Mouse (Mus musculus): ENCODE results near the gene Olfr749. TPM values are rescaled to one million over a fixed set of nuclear protein-coding genes. Genes with fewer than 3 reads are reported as not detected.

Gene Olfr749
- not detected in 2 replicates for total RNA-seq (2014; rRNA removed)
- polyA plus RNA-seq (2015; fragmentation: Nextera tagmentation; extraction: Ambion mirVana) = not detected in 2 replicates

- Histone ChIP-seq H3K36me3 (ENCODE audit: insufficient read depth) (no peaks in the 10 kb centered on the region), H3K9me3 (ENCODE audit: low read length) (no peaks in the 10 kb centered on the region), H3K4me3 (ENCODE audit: low read depth, low read length) (no peak within 1 kb of the TSS), H3K27me3 (ENCODE audit: insufficient read depth, low read length) (no peaks in the 10 kb centered on the region), H3K4me1 (ENCODE audit: insufficient read depth) (no peaks in the 10 kb centered on the region), H3K9ac (no peak within 1 kb of the TSS), H3K4me2 (ENCODE audit: low read depth) (no peak within 1 kb of the TSS), H3K27ac (ENCODE audit: low read depth, low read length) (no peak within 1 kb of the TSS)
- no peak for ATAC-seq
- DNase-seq = no peak
- no peak for TF ChIP-seq CTCF (IDR thresholded peaks at IDR 0.05; ENCODE audit: low read depth)
Measured at GRCm38 (mm10) chr14:50744994-50745393, at the start of gene Olfr749. Gene Olfr749 (minus strand): TSS chr14:50745094.

- DNase-seq = no peak
- no peak overlapping the region for H3K9ac ChIP-seq
- no peaks in the 10 kb centered on the region for H3K4me1 ChIP-seq (ENCODE audit: insufficient read depth)
- H3K4me2 ChIP-seq (ENCODE audit: low read depth) = no peak overlapping the region
- H3K27me3 ChIP-seq (ENCODE audit: insufficient read depth, low read length) = no peaks in the 10 kb centered on the region
- TF ChIP-seq CTCF (IDR thresholded peaks at IDR 0.05; ENCODE audit: low read depth) = peak; percentile 52
- ATAC-seq = no peak
- no peak overlapping the region for H3K4me3 ChIP-seq (ENCODE audit: low read depth, low read length)
- H3K36me3 ChIP-seq (ENCODE audit: insufficient read depth) = no peaks in the 10 kb centered on the region
- no peak overlapping the region for H3K27ac ChIP-seq (ENCODE audit: low read depth, low read length)
- WGBS = 11% methylated on average over 2 of the region's 2 CpGs
- no peaks in the 10 kb centered on the region for H3K9me3 ChIP-seq (ENCODE audit: low read length)
Measured at GRCm38 (mm10) chr14:50788157-50788556, 43.3 kb upstream of the Olfr749 start.

- WGBS = 1% methylated on average over 21 of the region's 21 CpGs
- no peaks in the 10 kb centered on the region for H3K27me3 ChIP-seq (ENCODE audit: insufficient read depth, low read length)
- peak; percentile 95 for DNase-seq
- peak within 1 kb of the TSS; percentile 68 for H3K4me3 ChIP-seq (ENCODE audit: low read depth, low read length)
- peaks cover 18% of the 10 kb centered on the region for H3K36me3 ChIP-seq (ENCODE audit: insufficient read depth)
- ATAC-seq = peak; percentile 99
- H3K9ac ChIP-seq = peak within 1 kb of the TSS; percentile 73
- H3K9me3 ChIP-seq (ENCODE audit: low read length) = no peaks in the 10 kb centered on the region
- TF ChIP-seq CTCF (IDR thresholded peaks at IDR 0.05; ENCODE audit: low read depth) = peak; percentile 94
- H3K4me2 ChIP-seq (ENCODE audit: low read depth) = peak within 1 kb of the TSS; percentile 45
- peak within 1 kb of the TSS; percentile 85 for H3K27ac ChIP-seq (ENCODE audit: low read depth, low read length)
- no peaks in the 10 kb centered on the region for H3K4me1 ChIP-seq (ENCODE audit: insufficient read depth)
Measured at GRCm38 (mm10) chr14:50785251-50785637, 40.4 kb upstream of the Olfr749 start, which contains the start of gene Ttc5. Gene Ttc5 (minus strand): TSS chr14:50785519.

- 19% methylated on average over 16 of the region's 16 CpGs for WGBS
- no peak for TF ChIP-seq CTCF (IDR thresholded peaks at IDR 0.05; ENCODE audit: low read depth)
- DNase-seq (no peak), ATAC-seq (no peak)
- Histone ChIP-seq H3K36me3 (ENCODE audit: insufficient read depth) (peaks cover 19% of the 10 kb centered on the region), H3K27ac (ENCODE audit: low read depth, low read length) (peak overlapping the region; percentile 85), H3K9me3 (ENCODE audit: low read length) (no peaks in the 10 kb centered on the region), H3K4me3 (ENCODE audit: low read depth, low read length) (peak overlapping the region; percentile 68), H3K4me1 (ENCODE audit: insufficient read depth) (no peaks in the 10 kb centered on the region), H3K9ac (peak overlapping the region; percentile 73), H3K4me2 (ENCODE audit: low read depth) (peak overlapping the region; percentile 45), H3K27me3 (ENCODE audit: insufficient read depth, low read length) (no peaks in the 10 kb centered on the region)
Measured at GRCm38 (mm10) chr14:50784391-50785250, 39.7 kb upstream of the Olfr749 start.

GRCm38 (mm10) chr14:50782166-50782565 lies 37.3 kb upstream of the Olfr749 start:
- no peak overlapping the region for H3K9ac ChIP-seq
- H3K4me1 ChIP-seq (ENCODE audit: insufficient read depth) = no peaks in the 10 kb centered on the region
- no peak overlapping the region for H3K27ac ChIP-seq (ENCODE audit: low read depth, low read length)
- 93% methylated on average over 3 of the region's 3 CpGs for WGBS
- H3K9me3 ChIP-seq (ENCODE audit: low read length) = no peaks in the 10 kb centered on the region
- H3K4me3 ChIP-seq (ENCODE audit: low read depth, low read length) = no peak overlapping the region
- no peak overlapping the region for H3K4me2 ChIP-seq (ENCODE audit: low read depth)
- DNase-seq (no peak), ATAC-seq (no peak)
- peaks cover 30% of the 10 kb centered on the region for H3K36me3 ChIP-seq (ENCODE audit: insufficient read depth)
- no peak for TF ChIP-seq CTCF (IDR thresholded peaks at IDR 0.05; ENCODE audit: low read depth)
- H3K27me3 ChIP-seq (ENCODE audit: insufficient read depth, low read length) = no peaks in the 10 kb centered on the region

- Histone ChIP-seq H3K4me1 (ENCODE audit: insufficient read depth) (no peaks in the 10 kb centered on the region), H3K9me3 (ENCODE audit: low read length) (no peaks in the 10 kb centered on the region), H3K27ac (ENCODE audit: low read depth, low read length) (no peak overlapping the region), H3K27me3 (ENCODE audit: insufficient read depth, low read length) (no peaks in the 10 kb centered on the region), H3K4me2 (ENCODE audit: low read depth) (no peak overlapping the region), H3K4me3 (ENCODE audit: low read depth, low read length) (no peak overlapping the region), H3K9ac (no peak overlapping the region), H3K36me3 (ENCODE audit: insufficient read depth) (peaks cover 80% of the 10 kb centered on the region)
- peak; percentile 36 for TF ChIP-seq CTCF (IDR thresholded peaks at IDR 0.05; ENCODE audit: low read depth)
- WGBS = 86% methylated on average over 2 of the region's 2 CpGs
- no peak for ATAC-seq
- DNase-seq = no peak
Measured at GRCm38 (mm10) chr14:50771342-50771741, 26.4 kb upstream of the Olfr749 start.

GRCm38 (mm10) chr14:50765736-50766135 lies 20.8 kb upstream of the Olfr749 start:
- Histone ChIP-seq H3K4me2 (ENCODE audit: low read depth) (no peak overlapping the region), H3K9me3 (ENCODE audit: low read length) (no peaks in the 10 kb centered on the region), H3K9ac (no peak overlapping the region), H3K27ac (ENCODE audit: low read depth, low read length) (no peak overlapping the region), H3K36me3 (ENCODE audit: insufficient read depth) (peaks cover 64% of the 10 kb centered on the region), H3K4me3 (ENCODE audit: low read depth, low read length) (no peak overlapping the region), H3K4me1 (ENCODE audit: insufficient read depth) (no peaks in the 10 kb centered on the region), H3K27me3 (ENCODE audit: insufficient read depth, low read length) (no peaks in the 10 kb centered on the region)
- no peak for DNase-seq
- no peak for ATAC-seq
- no peak for TF ChIP-seq CTCF (IDR thresholded peaks at IDR 0.05; ENCODE audit: low read depth)
- 92% methylated on average over 6 of the region's 6 CpGs for WGBS
